Mouse (Mus musculus) cerebellum, adult 9-10 months (tissue): ENCODE results near the gene F830045P16Rik.

Experiments used
- DNase-seq: peaks from one replicate; pipeline ENCODE4 v3.0.0; 2022

The F830045P16Rik gene

GRCm38 (mm10) chr2:129536377-129536776 lies at the start of gene F830045P16Rik:
F830045P16Rik (minus strand) TSS chr2:129536602.
- no peak for DNase-seq

DNA sequence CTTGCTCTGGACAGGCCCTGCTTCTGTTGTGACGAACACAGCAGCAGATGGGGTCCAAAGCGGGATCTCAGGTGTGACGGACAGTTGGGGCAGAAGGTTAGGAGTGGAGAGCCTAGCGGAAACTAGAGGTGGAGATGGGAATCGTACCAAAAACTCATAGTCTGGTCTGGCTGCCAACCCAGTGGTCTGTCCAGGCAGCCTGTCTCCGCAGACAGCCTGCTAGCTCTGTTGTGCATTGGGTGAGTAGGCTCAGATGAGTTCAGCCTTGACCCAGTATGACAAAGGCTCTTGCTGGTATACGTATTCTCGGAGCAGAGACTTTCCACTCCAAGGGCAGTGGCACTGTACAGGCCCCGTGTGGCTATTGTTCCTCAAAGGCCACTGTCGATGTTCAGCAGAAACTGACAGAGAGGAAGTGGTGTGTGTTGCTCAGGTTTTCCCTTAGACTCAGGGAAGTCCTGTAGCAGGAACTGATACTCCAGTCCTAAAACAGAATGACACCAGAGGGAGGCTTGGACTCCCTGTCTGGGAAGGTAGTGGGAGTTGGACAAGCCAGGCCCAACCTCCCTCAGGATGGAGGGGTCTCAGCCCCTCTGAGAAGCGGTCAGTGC lies 49.6 kb upstream of the F830045P16Rik start:
- DNase-seq: no peak

GRCm38 (mm10) chr2:129584905-129585304 lies 48.5 kb upstream of the F830045P16Rik start:
- no peak for DNase-seq

GRCm38 (mm10) chr2:129582261-129582660 lies 45.9 kb upstream of the F830045P16Rik start:
- DNase-seq: no peak

DNA sequence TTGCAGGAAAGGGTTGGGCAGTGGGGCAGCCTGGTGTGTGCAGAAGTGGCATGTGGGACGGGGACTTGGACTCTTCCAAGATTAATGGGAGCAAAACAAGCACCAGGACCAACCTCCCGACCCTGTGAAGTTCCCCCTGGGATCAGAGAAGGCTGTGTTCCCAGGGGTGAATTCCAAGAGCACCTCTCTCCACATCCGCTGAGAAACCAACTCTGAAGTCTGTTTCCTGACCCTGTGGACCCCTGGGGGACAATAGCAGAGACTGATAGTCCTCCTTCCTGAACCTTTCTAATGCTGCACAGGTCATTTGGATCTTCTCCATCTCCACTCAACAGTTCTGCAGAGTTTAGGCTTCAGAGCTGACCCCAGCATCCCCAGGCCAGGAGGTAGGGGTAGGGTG lies 45.4 kb upstream of the F830045P16Rik start:
- DNase-seq: no peak

- DNase-seq: peak; percentile 68
Measured at GRCm38 (mm10) chr2:129580656-129581055, 44.3 kb upstream of the F830045P16Rik start.

- no peak for DNase-seq
Measured at GRCm38 (mm10) chr2:129576611-129577447, 40.4 kb upstream of the F830045P16Rik start.

- DNase-seq: no peak
Measured at GRCm38 (mm10) chr2:129575113-129575512, 38.7 kb upstream of the F830045P16Rik start.

- no peak for DNase-seq
Measured at GRCm38 (mm10) chr2:129574395-129575046, 38.1 kb upstream of the F830045P16Rik start.

DNA sequence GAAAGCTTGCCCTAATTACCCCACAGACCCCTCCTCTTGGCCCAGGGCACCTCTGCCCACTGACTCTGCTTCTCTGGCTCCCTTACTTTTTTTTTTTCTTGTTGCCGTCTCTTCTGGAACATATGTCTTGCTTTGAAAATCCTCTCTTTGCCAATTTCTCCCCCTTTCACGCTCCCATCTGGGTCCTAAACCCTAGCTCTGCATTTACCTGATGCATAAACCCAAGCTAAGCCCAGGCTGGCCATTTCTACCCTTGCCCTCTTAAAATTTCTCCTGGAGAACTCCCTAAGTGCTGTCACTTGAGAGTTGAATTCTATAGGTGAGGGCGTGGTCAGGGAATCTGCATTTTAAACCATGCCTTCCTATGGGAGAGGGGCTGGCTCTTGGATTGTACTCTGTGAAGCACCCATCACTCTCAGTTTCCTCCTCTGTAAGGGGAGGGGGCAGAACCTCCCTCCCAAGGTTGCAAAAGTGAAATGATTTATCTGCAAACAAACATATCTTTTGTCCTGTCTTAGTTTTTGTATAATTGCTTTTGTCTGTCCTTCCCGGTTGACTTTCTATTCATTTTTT lies 37.4 kb upstream of the F830045P16Rik start:
- no peak for DNase-seq

DNA sequence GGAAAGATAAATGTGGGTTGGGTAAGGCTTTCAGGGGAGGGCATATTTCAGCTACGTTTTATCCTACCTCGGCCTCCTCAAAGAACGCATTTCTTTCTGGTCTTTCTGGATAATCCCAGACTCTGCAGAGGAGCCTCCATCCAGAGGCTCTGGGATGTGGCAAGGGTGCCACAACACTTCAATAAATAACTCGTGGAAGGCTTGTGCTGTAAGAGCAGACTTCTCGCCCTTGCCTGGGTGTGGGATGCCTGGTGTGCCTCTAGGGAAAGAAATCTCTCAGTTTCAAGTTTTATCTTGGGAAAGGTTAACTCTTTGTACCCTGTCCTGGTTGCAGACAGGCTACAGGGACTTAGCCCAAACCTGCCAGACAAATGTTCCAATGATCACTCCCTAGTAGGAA lies 33.2 kb upstream of the F830045P16Rik start:
- no peak for DNase-seq

DNA sequence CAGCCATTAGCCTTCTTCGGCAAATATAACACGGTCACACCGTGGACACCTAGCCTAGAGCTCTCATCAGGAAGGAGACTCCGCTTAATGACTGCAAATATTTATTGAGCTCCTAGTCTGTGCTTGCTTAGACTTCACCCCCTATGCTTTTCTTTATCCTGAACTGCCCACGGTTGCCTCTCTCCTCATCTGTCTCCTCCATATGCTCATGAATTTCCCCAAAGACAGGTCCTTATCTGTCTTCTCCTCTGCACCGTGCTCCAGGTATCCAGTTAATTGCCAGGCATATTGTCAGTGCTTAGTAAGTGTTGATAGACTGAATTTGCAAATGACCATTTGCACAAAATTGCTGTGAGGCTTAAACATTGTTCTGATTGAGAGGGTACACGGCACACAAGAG lies 32.7 kb upstream of the F830045P16Rik start:
- DNase-seq: no peak

DNA sequence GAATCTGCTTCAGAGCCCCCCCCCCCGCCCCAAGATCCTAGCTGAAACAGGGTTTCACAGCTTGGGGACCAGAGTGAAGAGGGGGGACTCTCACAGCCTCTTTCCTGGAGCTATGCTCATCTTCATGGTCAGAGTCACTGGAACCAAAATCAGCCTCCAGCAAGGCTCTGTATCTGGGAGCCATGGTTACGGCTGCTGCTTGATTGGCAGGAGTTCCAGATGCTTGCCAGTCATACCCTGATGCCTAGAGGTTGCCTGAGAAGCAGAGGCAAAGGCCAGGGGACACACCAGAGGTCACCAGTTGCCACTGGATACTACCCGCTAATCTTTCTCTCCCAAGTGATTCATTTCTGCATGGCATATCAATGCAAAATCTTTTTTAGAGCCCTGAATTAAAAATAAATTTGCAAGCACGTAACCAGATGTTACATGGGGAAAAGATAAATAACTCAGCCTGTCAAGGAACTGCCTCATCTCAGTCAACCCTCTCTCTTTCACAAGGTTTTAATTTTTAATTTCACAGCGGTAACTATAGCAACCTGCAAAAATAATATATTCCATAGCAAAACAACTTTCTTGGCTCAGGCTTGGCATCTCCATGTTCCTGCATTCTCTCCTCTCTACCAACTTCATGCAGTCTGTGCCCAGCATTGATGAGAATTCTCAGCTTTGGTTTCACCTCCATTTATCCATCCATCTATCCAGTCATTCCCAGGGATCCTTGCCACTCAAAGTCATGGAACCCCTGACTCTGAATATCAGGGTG lies 27.7 kb upstream of the F830045P16Rik start:
- DNase-seq: no peak

DNA sequence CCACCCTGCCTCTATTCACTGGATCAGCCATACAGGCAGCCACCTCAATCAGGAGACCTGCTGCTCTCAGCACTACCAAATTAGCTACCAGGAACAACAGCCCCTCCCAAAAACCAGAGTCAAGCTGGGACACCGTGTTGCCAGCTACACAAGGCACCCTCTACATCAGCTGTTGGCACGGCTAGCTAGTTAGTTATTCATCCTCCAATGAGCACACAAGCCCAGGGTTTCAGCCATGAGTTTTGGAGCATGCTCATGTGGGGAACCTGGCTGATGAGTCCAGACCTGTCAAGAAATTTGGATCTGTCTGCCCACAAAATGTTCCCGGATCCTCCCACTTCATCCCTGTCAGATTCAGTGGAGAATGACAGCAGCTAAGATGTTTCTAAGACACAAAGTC lies 25.4 kb upstream of the F830045P16Rik start:
- no peak for DNase-seq

- no peak for DNase-seq
Measured at GRCm38 (mm10) chr2:129558875-129559219, 22.4 kb upstream of the F830045P16Rik start.

- no peak for DNase-seq
Measured at GRCm38 (mm10) chr2:129558008-129558874, 21.8 kb upstream of the F830045P16Rik start.

DNA sequence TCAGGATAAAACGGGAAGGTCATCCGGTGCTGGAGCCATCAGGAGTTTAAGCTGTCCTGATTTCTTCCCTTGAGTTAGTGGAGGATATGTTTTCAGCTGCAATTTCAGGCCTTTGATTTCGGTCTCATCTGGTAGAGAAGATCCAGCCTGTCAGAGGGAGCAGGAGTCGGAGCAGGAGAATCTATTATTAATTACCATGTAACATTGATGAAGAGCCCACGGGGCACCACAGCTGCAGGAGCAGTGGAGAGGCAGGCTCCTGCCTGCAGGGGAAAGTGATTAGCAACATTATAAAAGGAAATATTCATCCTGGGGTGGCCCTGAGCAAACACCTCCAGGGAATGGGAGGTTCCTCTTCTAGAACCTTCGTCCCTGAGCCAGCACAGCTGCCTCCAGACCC lies 19.7 kb upstream of the F830045P16Rik start:
- DNase-seq: no peak

DNA sequence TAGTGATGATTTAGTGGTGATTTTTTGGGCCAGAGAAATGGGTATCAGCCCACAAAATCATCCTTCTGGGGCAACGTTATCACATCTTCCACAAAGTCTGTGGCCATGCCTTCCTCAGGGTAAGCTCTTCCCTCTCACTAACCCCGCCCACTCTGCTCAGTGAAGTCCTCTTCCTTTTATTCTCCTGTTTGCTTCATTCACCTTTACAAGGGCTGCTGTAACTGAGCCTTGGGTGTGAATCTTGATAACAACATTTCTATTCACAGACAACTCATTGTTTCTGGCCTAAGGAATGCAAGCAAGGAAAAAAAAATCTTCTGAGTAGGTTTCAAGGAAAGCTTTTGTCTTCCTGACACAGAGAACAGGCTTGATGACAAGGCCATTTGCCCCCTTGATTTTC lies 14.4 kb upstream of the F830045P16Rik start:
- DNase-seq: no peak

- DNase-seq: peak; percentile 72
Measured at GRCm38 (mm10) chr2:129549537-129550135, 13.2 kb upstream of the F830045P16Rik start.

DNA sequence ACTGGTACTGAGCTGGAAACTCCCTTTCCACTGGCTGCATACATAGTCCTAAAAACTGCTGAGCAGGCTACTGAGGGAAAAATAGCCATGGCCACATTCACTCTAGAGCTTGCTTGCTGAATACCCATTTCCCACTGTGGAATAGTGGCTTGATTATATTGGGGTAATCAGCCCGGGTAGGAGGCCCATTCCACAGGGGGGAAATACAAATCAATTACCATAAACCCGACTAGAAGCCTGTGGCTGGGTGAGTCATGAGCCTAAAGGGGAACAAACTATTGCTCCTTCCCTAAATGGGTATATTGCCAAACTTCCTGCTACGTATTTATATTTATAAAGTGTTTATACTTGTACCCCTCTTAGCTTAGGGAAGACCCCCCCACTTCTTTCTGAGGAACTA lies 10.4 kb upstream of the F830045P16Rik start:
- no peak for DNase-seq

DNA sequence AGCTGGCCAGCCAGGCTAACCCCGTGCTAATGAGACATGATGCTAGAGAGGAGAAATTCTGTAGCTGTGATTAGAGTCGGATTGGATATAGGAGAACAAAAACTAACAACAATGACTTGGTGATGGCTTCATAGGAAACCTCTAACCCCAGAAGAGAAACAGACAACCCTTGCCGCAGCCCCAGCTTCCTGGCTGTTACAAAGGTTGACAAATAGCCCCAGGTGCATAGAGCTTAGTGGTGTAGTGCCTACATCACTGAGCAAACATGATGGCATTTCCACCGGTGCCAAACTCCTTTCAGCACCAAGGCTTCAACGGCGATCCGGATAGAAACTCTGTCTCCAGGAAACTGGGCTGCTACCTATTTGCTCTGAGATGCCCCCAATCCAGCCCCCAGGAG lies 9.2 kb upstream of the F830045P16Rik start:
- DNase-seq: no peak
